Mouse (Mus musculus): Measurements from ENCODE around the gene Daam1. TPM values are rescaled to one million over a fixed set of nuclear protein-coding genes. Genes with fewer than 3 reads are reported as not detected.

Gene Daam1
- total RNA-seq, 2 experiments from 2014 or later, result 64.9 to 69.3 TPM

DNA sequence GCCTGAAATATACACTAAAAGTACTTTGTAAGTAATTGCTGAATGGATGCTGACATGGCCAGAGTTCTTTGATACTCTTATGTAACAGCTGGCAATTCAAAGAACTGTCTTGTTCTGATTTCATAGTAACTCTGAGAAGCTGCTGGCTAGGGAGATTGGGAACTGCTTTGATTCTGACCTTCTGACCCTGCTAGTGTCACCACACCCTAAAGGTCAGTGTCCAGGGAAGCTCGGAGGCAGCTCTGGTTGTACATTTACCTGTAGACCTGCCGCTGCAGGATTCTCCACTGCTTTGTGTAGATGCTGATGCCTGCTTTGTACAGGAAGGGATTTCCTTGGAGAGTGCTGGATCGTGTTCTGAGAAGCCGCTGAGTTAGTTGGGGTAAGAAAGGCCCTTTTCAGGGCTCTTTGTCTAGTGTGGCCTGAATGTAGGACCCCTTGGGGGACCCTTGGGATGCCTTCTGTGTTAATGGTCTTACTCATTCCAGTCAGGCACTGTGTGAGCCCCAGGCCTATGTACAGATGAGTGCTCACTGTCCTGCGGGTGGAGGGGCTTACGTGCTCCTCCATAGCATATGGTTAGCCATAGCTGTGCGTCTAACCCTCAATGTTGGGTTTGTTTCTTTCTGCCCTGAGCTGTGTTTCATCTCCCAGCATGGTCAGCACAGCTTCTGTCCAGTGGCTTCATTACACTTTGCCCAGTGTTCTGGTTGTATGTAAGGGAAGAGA is 45.0 kb downstream of the Daam1 start:
- no peak overlapping the region for H3K4me3 ChIP-seq
- TF ChIP-seq CTCF (conservative IDR thresholded peaks at IDR 0.05), result no peak
- DNase-seq (ENCODE audit: low spot score in 2 of 2), result no peak
- H3K27ac ChIP-seq, result peak overlapping the region; percentile 64; the same call in 1 of the 2 replicates

DNA sequence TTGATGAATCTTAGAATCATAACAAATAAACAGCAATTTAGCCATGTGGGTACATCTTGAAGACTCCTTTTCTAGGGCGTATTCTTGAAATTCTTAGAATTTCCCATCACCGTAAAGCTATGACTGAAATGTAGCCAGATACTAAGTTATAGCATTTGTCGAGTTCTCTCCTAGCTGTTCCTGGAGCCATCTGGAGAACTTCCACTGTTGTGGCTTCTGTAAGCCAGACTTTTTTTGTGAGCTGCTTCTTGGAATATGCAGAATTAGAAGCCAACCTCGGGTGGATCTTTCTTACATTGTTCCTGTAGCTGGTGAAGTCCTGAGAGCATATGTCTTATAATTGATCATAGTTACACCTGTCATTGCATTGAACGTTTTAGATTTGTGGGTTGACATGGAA is 50.1 kb downstream of the Daam1 start:
- Histone ChIP-seq H3K4me3 (no peak overlapping the region), H3K27ac (0 out of 2 replicates have a peak overlapping the region, but pooled peaks have one; percentile 12)
- DNase-seq (ENCODE audit: low spot score in 2 of 2), result peak in 1 of 2 experiments; percentile 63
- no peak for TF ChIP-seq CTCF (conservative IDR thresholded peaks at IDR 0.05)

- Histone ChIP-seq H3K4me3 (no peak overlapping the region), H3K27ac (0 out of 2 replicates have a peak overlapping the region, but pooled peaks have one; percentile 12)
- DNase-seq (ENCODE audit: low spot score in 2 of 2), result no peak
- TF ChIP-seq CTCF (conservative IDR thresholded peaks at IDR 0.05), result no peak
Observed at GRCm38 (mm10) chr12:71881477-71881876, 50.6 kb downstream of the Daam1 start.

DNA sequence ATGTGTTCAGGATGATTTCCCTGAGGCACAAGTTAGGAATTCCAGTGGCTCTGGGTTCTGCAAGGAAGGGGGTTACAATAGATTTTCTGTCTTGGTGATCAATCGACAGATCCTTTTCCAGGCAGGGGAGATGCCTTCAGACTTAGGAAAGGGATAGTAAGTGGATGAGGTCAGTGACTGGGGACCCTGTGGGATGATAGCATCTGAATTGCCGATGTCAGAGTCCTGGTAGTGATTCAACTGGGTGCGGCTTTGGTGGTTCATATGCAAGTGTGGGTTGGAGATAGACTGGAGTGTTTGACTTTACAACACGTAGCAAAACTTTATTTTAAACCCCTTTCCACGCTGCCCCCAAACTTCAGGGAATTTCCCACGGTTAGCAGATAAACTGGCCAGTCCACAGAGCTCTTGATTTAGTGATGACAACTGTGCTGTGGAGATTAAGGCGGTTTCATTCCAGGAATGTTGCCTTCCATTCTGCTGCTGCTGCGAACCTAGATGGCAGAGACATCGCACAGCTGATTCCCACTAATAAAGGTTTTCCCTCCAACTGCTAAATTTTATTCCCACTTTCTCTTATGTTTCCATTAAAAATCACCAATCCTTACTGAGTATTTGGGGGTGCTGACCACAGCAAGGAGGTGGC is 52.3 kb downstream of the Daam1 start:
- Histone ChIP-seq H3K27ac (no peak overlapping the region; the same call in 1 of the 2 replicates), H3K4me3 (no peak overlapping the region)
- no peak for DNase-seq (ENCODE audit: low spot score in 2 of 2)
- no peak for TF ChIP-seq CTCF (conservative IDR thresholded peaks at IDR 0.05)

DNA sequence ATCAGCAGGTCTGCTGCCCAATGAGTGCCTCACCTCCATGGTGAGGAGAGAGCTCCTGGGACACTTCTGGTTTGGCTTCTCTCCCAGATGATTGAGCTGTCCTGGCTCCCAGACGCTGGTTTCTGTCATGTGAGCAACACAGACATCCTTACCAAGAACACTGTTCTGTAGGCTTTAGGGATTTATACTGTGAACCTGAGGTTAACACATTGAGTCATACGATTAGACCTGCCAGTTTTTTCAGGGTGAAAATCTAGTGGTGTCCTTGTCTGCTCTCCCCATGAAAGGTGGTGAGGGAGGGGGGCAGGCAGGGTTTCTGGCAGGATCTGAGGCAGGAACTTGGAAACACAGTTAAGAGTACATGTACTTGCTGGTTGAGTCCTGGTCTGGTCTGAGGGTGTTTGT is 54.3 kb downstream of the Daam1 start:
- no peak for TF ChIP-seq CTCF (conservative IDR thresholded peaks at IDR 0.05)
- Histone ChIP-seq H3K4me3 (no peak overlapping the region), H3K27ac (peak overlapping the region; percentile 28; the same call in 1 of the 2 replicates)
- DNase-seq (ENCODE audit: low spot score in 2 of 2), result no peak

DNA sequence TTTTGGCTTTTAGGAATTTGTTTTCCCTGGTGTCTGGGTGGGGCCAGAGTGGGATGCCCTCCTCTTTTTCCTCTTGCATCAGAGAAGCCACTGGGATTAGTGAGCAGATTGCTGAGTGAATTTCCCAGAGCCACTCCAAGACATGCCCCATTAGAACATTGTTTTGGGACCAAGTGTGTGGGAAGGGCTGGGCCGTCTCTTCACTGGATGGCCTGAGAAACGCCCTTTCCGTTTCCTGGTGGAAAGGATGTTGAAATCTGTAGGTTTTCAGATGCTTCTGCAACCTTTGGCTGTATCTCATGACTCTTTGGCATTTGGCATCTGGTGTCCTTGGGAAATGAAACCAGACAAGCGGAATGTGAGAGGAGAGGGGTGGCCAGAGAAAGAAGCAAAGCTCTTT is 54.8 kb downstream of the Daam1 start:
- no peak for TF ChIP-seq CTCF (conservative IDR thresholded peaks at IDR 0.05)
- H3K27ac ChIP-seq, result peak overlapping the region; percentile 28; the same call in 1 of the 2 replicates
- no peak overlapping the region for H3K4me3 ChIP-seq
- no peak for DNase-seq (ENCODE audit: low spot score in 2 of 2)

DNA sequence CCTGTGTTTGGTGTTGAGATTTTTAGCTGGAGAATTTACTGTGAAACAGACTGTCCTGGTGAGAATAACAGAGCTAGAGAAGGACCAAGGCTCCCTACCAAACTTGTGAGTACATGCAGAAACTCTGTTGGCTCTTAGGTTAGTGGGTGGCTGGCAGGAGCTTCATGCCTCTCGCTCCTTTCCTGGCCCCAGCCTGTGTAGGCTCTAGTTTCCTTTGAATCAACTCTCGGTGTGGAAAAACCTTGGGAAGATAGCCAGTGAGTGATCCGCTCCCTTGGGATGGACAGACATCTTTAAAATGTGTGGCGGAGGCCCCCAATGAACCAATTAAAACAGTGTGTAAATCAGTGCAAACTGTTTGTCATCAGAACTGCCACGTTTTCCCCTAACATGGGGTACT is 55.5 kb downstream of the Daam1 start:
- Histone ChIP-seq H3K27ac (peak overlapping the region; percentile 46; the same call in 1 of the 2 replicates), H3K4me3 (no peak overlapping the region)
- DNase-seq (ENCODE audit: low spot score in 2 of 2), result no peak
- TF ChIP-seq CTCF (conservative IDR thresholded peaks at IDR 0.05), result no peak

- no peak for DNase-seq (ENCODE audit: low spot score in 2 of 2)
- no peak for TF ChIP-seq CTCF (conservative IDR thresholded peaks at IDR 0.05)
- H3K27ac ChIP-seq, result peak overlapping the region; percentile 46; the same call in 1 of the 2 replicates
- no peak overlapping the region for H3K4me3 ChIP-seq
Observed at GRCm38 (mm10) chr12:71886941-71887340, 56.1 kb downstream of the Daam1 start.

DNA sequence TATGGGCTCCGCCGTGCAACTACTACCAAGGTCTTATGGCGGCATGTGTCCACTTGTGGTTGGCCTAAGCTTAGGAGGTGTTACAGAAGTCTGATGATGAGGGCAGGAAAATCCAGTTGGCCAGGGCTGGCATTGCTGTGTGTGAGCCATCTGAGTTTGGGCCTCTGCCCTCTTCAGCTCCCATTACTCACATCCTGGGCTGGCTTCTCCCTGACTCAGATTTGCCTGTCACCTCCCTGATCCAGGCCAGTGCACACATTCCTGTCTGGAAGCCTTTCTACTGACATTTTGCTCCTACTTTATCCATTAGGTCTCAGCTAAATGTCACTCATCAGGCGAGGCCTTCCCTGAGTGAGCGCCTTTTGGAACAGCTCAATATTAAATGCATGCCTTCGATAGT is 57.5 kb downstream of the Daam1 start:
- no peak for TF ChIP-seq CTCF (conservative IDR thresholded peaks at IDR 0.05)
- no peak for DNase-seq (ENCODE audit: low spot score in 2 of 2)
- no peak overlapping the region for H3K4me3 ChIP-seq
- H3K27ac ChIP-seq, result peak overlapping the region; percentile 2; the same call in 1 of the 2 replicates

DNA sequence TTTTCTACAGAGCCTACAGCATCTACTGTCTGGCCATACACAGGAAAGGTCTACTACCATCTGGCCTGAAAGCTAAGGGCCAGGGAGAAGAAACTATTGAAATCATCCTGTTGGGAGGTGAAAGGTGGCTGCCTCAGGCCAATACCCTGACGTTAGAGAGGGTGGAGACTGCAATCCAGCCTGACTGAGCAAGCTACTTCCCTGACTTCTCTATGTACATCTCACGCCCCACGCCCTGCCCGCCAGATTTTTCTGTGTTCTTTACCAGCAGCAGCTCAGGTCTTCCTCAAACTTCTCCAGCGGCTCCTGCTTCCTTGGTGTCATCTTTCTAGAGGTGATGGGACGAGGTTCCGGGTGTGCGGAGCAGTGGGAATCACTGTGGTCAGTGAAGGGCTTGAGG is 58.4 kb downstream of the Daam1 start:
- TF ChIP-seq CTCF (conservative IDR thresholded peaks at IDR 0.05), result no peak
- no peak overlapping the region for H3K4me3 ChIP-seq
- no peak overlapping the region for H3K27ac ChIP-seq
- no peak for DNase-seq (ENCODE audit: low spot score in 2 of 2)

DNA sequence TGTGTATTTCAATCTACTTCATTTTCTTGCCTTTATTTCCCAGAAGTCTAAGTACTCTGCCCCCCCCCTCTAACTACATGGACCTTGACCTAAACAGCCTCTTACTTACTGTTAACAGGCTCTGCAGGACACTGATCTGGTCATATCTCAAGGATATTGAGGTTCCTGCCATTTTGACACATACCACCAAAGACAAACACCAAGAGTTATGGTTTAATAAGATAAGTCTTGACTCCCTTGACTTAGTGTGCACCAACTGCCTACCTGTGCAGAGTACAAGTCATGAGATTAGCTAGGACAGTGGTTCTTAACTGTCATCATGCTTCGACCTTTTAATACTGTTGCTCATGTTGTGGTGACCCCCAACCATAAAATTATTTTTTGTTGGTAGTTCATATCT is 59.4 kb downstream of the Daam1 start:
- Histone ChIP-seq H3K4me3 (no peak overlapping the region), H3K27ac (no peak overlapping the region)
- TF ChIP-seq CTCF (conservative IDR thresholded peaks at IDR 0.05), result no peak
- no peak for DNase-seq (ENCODE audit: low spot score in 2 of 2)

GRCm38 (mm10) chr12:71891729-71892355 is 61.0 kb downstream of the Daam1 start:
- peak overlapping the region; percentile 51 for H3K27ac ChIP-seq
- H3K4me3 ChIP-seq, result no peak overlapping the region
- no peak for TF ChIP-seq CTCF (conservative IDR thresholded peaks at IDR 0.05)
- no peak for DNase-seq (ENCODE audit: low spot score in 2 of 2)

GRCm38 (mm10) chr12:71892996-71893605 is 62.2 kb downstream of the Daam1 start:
- Histone ChIP-seq H3K27ac (peak overlapping the region; percentile 51), H3K4me3 (no peak overlapping the region)
- no peak for DNase-seq (ENCODE audit: low spot score in 2 of 2)
- TF ChIP-seq CTCF (conservative IDR thresholded peaks at IDR 0.05), result no peak

All from layer of hippocampus, adult 2 months (tissue).